Mouse (Mus musculus) kidney, adult 2 months (tissue): ENCODE data around the gene Ice2.

ENCODE experiments used
- CTCF ChIP-seq: fragments of 200-500 bp; conservative IDR thresholded peaks from 2 replicates; pipeline ENCODE4 v1.5.1; 2011; ENCODE audit warnings: low read depth, mild to moderate bottlenecking, control low read depth, low read length, moderate library complexity, mixed read lengths; ENCODE audit not compliant: insufficient read depth, insufficient read length
- POLR2A ChIP-seq: fragments of 200-500 bp; IDR thresholded peaks from one replicate; pipeline ENCODE4 v1.6.1; 2011; ENCODE audit warnings: low read depth, low read length, control low read depth

DNA sequence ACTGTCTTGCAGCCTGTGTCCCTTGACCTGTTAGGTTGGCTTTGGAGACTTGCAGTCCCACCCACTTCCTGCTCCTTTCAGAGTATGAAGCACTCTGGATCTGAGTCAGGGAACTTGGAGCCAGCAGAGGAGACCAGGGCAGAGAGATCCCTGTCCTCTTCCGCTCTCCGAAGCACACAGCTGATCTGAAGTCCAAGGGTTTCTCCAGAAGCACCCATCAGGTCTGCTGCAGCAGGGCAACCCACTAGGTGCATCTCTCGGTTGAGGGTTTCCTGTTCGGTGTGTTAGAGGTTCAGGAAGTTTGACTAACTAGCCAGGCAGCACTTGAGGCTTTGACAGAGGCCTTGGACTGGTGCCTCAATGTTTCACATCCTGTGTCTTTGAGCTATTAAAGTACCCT lies 57.7 kb downstream of the Ice2 start:
- TF ChIP-seq CTCF (no peak), POLR2A (no peak)
